Mouse (Mus musculus): ENCODE results near the gene Hist1h1t. TPM values are rescaled to one million over a fixed set of nuclear protein-coding genes. Genes with fewer than 3 reads are reported as not detected.

Gene Hist1h1t
- polyA plus RNA-seq, 1 experiment from 2014 or later, result 0.19 TPM

- Histone ChIP-seq H3K9me3 (ENCODE audit: control insufficient read depth, low read length) (no peaks in the 10 kb centered on the region), H3K4me3 (ENCODE audit: low read depth, low read length) (no peak overlapping the region), H3K4me1 (ENCODE audit: control insufficient read depth, insufficient read depth, low read length) (peaks cover 14% of the 10 kb centered on the region; the same call in 1 of the 2 replicates), H3K9ac (ENCODE audit: low read depth, low read length) (no peak overlapping the region), H3K36me3 (ENCODE audit: control insufficient read depth, insufficient read depth, low read length) (no peaks in the 10 kb centered on the region), H3K4me2 (ENCODE audit: low read depth, low read length) (no peak overlapping the region), H3K27ac (replicated peaks; ENCODE audit: low read depth, low read length) (no peak overlapping the region), H3K27me3 (replicated peaks; ENCODE audit: control insufficient read depth, insufficient read depth, low read length) (no peaks in the 10 kb centered on the region)
- ATAC-seq (ENCODE audit: low read depth), result no peak
- DNase-seq (ENCODE audit: low spot score), result no peak
- WGBS, result 82% methylated on average over 5 of the region's 5 CpGs
Measured at GRCm38 (mm10) chr13:23737091-23737490, 41.5 kb downstream of the Hist1h1t start.

- Histone ChIP-seq H3K4me1 (ENCODE audit: control insufficient read depth, insufficient read depth, low read length) (peaks cover 14% of the 10 kb centered on the region; the same call in 1 of the 2 replicates), H3K36me3 (ENCODE audit: control insufficient read depth, insufficient read depth, low read length) (no peaks in the 10 kb centered on the region), H3K9ac (ENCODE audit: low read depth, low read length) (peak overlapping the region; percentile 75), H3K4me2 (ENCODE audit: low read depth, low read length) (peak overlapping the region; percentile 63), H3K27ac (replicated peaks; ENCODE audit: low read depth, low read length) (peak overlapping the region; percentile 95), H3K27me3 (replicated peaks; ENCODE audit: control insufficient read depth, insufficient read depth, low read length) (no peaks in the 10 kb centered on the region), H3K4me3 (ENCODE audit: low read depth, low read length) (peak overlapping the region; percentile 49), H3K9me3 (ENCODE audit: control insufficient read depth, low read length) (no peaks in the 10 kb centered on the region)
- 23% methylated on average over 4 of the region's 4 CpGs for WGBS
- DNase-seq (ENCODE audit: low spot score), result no peak
- ATAC-seq (ENCODE audit: low read depth), result no peak
Measured at GRCm38 (mm10) chr13:23738041-23738440, 42.4 kb downstream of the Hist1h1t start.

DNA sequence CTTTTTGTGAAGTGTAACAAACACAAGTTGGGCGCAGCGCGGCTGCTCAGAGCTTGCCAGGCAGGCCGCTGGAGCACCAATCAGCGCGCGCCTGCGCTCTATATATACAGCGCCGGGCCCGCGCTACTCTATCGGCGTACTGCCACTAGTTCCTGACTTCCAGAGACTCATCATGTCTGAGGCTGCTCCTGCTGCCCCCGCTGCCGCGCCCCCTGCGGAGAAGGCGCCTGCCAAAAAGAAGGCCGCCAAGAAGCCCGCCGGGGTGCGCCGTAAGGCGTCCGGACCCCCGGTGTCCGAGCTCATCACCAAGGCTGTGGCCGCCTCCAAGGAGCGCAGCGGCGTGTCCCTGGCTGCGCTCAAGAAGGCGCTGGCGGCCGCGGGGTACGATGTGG lies 43.1 kb downstream of the Hist1h1t start, which contains the start of gene Hist1h1c:
TSS of gene Hist1h1c (plus strand) at position 132 of the 392 bp plus-strand sequence.
- ATAC-seq (ENCODE audit: low read depth) (peak; percentile 92), DNase-seq (ENCODE audit: low spot score) (peak; percentile 97)
- Histone ChIP-seq H3K4me3 (ENCODE audit: low read depth, low read length) (peak within 1 kb of the TSS; percentile 49), H3K4me2 (ENCODE audit: low read depth, low read length) (peak within 1 kb of the TSS; percentile 63), H3K36me3 (ENCODE audit: control insufficient read depth, insufficient read depth, low read length) (no peaks in the 10 kb centered on the region), H3K4me1 (ENCODE audit: control insufficient read depth, insufficient read depth, low read length) (peaks cover 14% of the 10 kb centered on the region; the same call in 1 of the 2 replicates), H3K9me3 (ENCODE audit: control insufficient read depth, low read length) (no peaks in the 10 kb centered on the region), H3K27ac (replicated peaks; ENCODE audit: low read depth, low read length) (peak within 1 kb of the TSS; percentile 95), H3K27me3 (replicated peaks; ENCODE audit: control insufficient read depth, insufficient read depth, low read length) (no peaks in the 10 kb centered on the region), H3K9ac (ENCODE audit: low read depth, low read length) (peak within 1 kb of the TSS; percentile 75)
- 0% methylated on average over 16 of the region's 38 CpGs for WGBS

DNA sequence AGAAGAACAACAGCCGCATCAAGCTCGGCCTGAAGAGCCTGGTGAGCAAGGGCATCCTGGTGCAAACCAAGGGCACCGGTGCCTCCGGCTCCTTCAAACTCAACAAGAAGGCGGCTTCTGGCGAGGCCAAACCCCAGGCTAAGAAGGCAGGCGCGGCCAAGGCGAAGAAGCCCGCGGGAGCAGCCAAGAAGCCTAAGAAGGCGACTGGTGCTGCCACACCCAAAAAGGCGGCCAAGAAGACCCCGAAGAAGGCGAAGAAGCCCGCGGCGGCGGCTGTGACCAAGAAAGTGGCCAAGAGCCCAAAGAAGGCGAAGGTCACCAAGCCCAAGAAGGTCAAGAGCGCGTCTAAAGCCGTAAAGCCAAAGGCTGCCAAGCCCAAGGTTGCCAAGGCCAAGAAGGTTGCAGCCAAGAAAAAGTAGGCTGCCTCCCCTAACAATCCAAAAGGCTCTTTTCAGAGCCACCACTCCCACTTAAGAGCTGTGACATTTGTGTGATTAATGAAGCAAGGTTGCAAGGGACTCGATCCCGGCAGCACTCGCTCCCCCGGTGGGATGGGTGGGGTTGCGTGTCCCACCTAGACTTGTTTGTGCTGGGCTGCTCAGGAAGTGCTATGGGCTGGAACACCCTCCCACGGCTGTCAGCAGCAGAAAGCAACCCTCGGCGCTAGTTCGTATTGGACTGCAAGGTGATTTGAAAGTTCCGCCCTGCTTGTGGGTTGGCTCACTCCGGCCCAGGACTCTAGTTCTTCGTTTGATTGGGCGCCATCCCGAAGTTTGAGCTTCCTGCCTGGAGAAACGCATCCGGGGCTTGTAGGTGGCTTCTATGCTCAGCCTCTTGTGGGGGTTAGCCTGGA lies 43.7 kb downstream of the Hist1h1t start:
- DNase-seq (ENCODE audit: low spot score), result peak; percentile 99
- H3K9ac ChIP-seq (ENCODE audit: low read depth, low read length), result peak overlapping the region; percentile 75
- H3K4me1 ChIP-seq (ENCODE audit: control insufficient read depth, insufficient read depth, low read length), result peaks cover 14% of the 10 kb centered on the region; the same call in 1 of the 2 replicates
- peak overlapping the region; percentile 63 for H3K4me2 ChIP-seq (ENCODE audit: low read depth, low read length)
- peak overlapping the region; percentile 49 for H3K4me3 ChIP-seq (ENCODE audit: low read depth, low read length)
- H3K27ac ChIP-seq (replicated peaks; ENCODE audit: low read depth, low read length), result peak overlapping the region; percentile 95
- no peaks in the 10 kb centered on the region for H3K27me3 ChIP-seq (replicated peaks; ENCODE audit: control insufficient read depth, insufficient read depth, low read length)
- H3K36me3 ChIP-seq (ENCODE audit: control insufficient read depth, insufficient read depth, low read length), result no peaks in the 10 kb centered on the region
- H3K9me3 ChIP-seq (ENCODE audit: control insufficient read depth, low read length), result no peaks in the 10 kb centered on the region
- peak; percentile 92 for ATAC-seq (ENCODE audit: low read depth)
- 1% methylated on average over 39 of the region's 39 CpGs for WGBS

GRCm38 (mm10) chr13:23739922-23740252 lies 44.3 kb downstream of the Hist1h1t start:
- Histone ChIP-seq H3K9ac (ENCODE audit: low read depth, low read length) (peak overlapping the region; percentile 75), H3K27ac (replicated peaks; ENCODE audit: low read depth, low read length) (peak overlapping the region; percentile 95), H3K36me3 (ENCODE audit: control insufficient read depth, insufficient read depth, low read length) (no peaks in the 10 kb centered on the region), H3K9me3 (ENCODE audit: control insufficient read depth, low read length) (no peaks in the 10 kb centered on the region), H3K4me1 (ENCODE audit: control insufficient read depth, insufficient read depth, low read length) (peaks cover 18% of the 10 kb centered on the region; the same call in 1 of the 2 replicates), H3K4me3 (ENCODE audit: low read depth, low read length) (peak overlapping the region; percentile 49), H3K4me2 (ENCODE audit: low read depth, low read length) (peak overlapping the region; percentile 63), H3K27me3 (replicated peaks; ENCODE audit: control insufficient read depth, insufficient read depth, low read length) (no peaks in the 10 kb centered on the region)
- under 1% methylated on average over 14 of the region's 14 CpGs for WGBS
- no peak for DNase-seq (ENCODE audit: low spot score)
- ATAC-seq (ENCODE audit: low read depth), result peak; percentile 23; the same call in 1 of the 2 replicates

DNA sequence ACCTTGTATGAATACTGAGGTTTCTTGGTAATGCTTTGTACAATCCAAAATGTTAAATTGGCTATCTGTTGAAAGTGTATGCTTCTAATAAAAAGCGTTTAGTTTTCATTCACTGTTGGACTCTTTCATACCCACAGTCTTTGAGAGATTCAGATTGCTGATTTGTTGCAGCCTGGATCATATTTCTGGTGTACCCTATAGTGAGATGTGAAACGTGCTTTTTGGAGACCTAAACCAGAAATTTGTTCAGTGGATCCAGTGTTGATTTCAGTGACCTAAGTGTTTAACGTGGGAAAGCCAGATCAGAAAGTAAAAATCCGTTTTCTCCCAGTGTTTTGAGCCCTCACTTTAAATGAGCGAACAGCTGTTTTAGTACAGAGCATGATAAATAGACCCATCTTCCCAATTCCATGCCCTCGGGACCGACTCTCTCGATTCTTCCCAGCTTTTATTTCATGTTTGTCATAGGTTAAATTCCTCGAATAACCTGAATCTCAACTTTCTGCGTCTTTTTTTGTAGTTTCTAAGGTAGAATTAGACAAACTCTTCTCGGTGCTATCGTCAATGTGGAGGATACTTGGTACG lies 44.7 kb downstream of the Hist1h1t start:
- no peaks in the 10 kb centered on the region for H3K36me3 ChIP-seq (ENCODE audit: control insufficient read depth, insufficient read depth, low read length)
- whole genome bisulfite sequencing, result 21% methylated on average over 13 of the region's 13 CpGs
- H3K4me2 ChIP-seq (ENCODE audit: low read depth, low read length), result peak overlapping the region; percentile 63
- H3K27ac ChIP-seq (replicated peaks; ENCODE audit: low read depth, low read length), result peak overlapping the region; percentile 95
- no peaks in the 10 kb centered on the region for H3K9me3 ChIP-seq (ENCODE audit: control insufficient read depth, low read length)
- H3K4me1 ChIP-seq (ENCODE audit: control insufficient read depth, insufficient read depth, low read length), result peaks cover 18% of the 10 kb centered on the region; the same call in 1 of the 2 replicates
- H3K9ac ChIP-seq (ENCODE audit: low read depth, low read length), result peak overlapping the region; percentile 75
- peak; percentile 24 for DNase-seq (ENCODE audit: low spot score)
- peak overlapping the region; percentile 49 for H3K4me3 ChIP-seq (ENCODE audit: low read depth, low read length)
- no peaks in the 10 kb centered on the region for H3K27me3 ChIP-seq (replicated peaks; ENCODE audit: control insufficient read depth, insufficient read depth, low read length)
- no peak for ATAC-seq (ENCODE audit: low read depth)

GRCm38 (mm10) chr13:23740910-23741309 lies 45.3 kb downstream of the Hist1h1t start:
- Histone ChIP-seq H3K36me3 (ENCODE audit: control insufficient read depth, insufficient read depth, low read length) (no peaks in the 10 kb centered on the region), H3K4me3 (ENCODE audit: low read depth, low read length) (peak overlapping the region; percentile 49), H3K4me1 (ENCODE audit: control insufficient read depth, insufficient read depth, low read length) (peaks cover 18% of the 10 kb centered on the region; the same call in 1 of the 2 replicates), H3K4me2 (ENCODE audit: low read depth, low read length) (peak overlapping the region; percentile 63), H3K27me3 (replicated peaks; ENCODE audit: control insufficient read depth, insufficient read depth, low read length) (no peaks in the 10 kb centered on the region), H3K9me3 (ENCODE audit: control insufficient read depth, low read length) (no peaks in the 10 kb centered on the region), H3K27ac (replicated peaks; ENCODE audit: low read depth, low read length) (peak overlapping the region; percentile 95), H3K9ac (ENCODE audit: low read depth, low read length) (peak overlapping the region; percentile 75)
- DNase-seq (ENCODE audit: low spot score) (no peak), ATAC-seq (ENCODE audit: low read depth) (no peak)
- 55% methylated on average over 5 of the region's 5 CpGs for WGBS

DNA sequence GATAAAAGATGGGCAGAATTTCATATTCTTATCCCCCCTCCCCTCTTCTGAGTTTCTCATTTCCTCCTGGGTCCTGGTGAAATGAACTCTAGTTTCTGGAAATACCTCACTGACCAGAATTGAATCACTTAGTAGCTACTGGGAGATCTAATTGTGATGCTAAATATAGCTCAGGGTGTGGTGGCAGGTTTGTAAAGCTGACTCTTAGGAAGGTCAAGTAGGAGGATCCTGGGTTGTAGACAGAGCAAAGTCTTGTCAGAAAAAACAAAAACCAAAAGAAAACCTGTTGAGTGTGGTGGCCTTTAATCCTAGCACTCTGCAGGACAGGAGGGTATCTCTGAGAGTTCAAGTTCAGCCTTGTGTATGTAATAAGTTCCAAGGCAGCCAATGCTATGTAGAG lies 46.4 kb downstream of the Hist1h1t start:
- Histone ChIP-seq H3K27me3 (replicated peaks; ENCODE audit: control insufficient read depth, insufficient read depth, low read length) (no peaks in the 10 kb centered on the region), H3K4me3 (ENCODE audit: low read depth, low read length) (no peak overlapping the region), H3K36me3 (ENCODE audit: control insufficient read depth, insufficient read depth, low read length) (no peaks in the 10 kb centered on the region), H3K27ac (replicated peaks; ENCODE audit: low read depth, low read length) (no peak overlapping the region), H3K4me2 (ENCODE audit: low read depth, low read length) (no peak overlapping the region), H3K9me3 (ENCODE audit: control insufficient read depth, low read length) (no peaks in the 10 kb centered on the region), H3K4me1 (ENCODE audit: control insufficient read depth, insufficient read depth, low read length) (peaks cover 18% of the 10 kb centered on the region; the same call in 1 of the 2 replicates), H3K9ac (ENCODE audit: low read depth, low read length) (no peak overlapping the region)
- DNase-seq (ENCODE audit: low spot score), result no peak
- ATAC-seq (ENCODE audit: low read depth), result no peak

Measured in embryonic facial prominence, embryonic 14.5 days (tissue).